Mouse (Mus musculus): ENCODE measurements around the gene Lin7a.

DNA sequence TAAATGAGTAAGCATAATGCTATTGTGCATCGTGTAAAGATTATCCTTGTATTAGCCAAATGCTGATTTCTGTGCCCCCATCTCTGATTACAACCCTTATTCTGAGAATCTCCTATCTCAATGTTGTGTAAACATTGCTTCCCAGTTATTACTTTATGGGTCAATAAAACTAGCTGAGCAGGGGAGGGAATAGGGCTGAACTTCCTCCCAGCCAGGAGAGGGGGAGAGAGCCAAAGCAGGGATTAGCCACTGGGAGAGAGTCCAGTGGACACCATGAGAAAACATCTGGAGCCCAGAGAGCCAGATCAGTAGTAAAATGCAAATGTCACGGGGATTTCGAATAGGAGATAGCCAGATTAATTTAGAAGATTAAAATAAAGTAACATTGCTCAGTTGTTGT, 82.0 kb downstream of the Lin7a start:
- TF ChIP-seq CTCF (IDR thresholded peaks at IDR 0.05; ENCODE audit: insufficient read depth, low read depth, low read length) (no peak), POLR2A (IDR thresholded peaks at IDR 0.05; ENCODE audit: insufficient read depth, low read depth, low read length) (no peak)

All from olfactory bulb, adult 2 months (tissue).